Comparison of ENCODE assay signal across 15 mouse cellular contexts in genomic region chr11:100564297-100564696, GRCm38 (mm10). TPM values are rescaled to one million over a fixed set of nuclear protein-coding genes. Genes with fewer than 3 reads are reported as not detected.
DNase-seq lines count a peak whose midpoint lies in the region; ATAC-seq and TF ChIP-seq lines count a peak whose summit lies in the region.
"Had no signal": no experiment of that assay in that cellular context is flagged by ENCODE, and none has a peak within 500 bp of the region (broad histone marks: within the 10 kb centered on the region; RNA-seq: fewer than 3 reads in every experiment).

No protein-coding gene starts in this region.

- H3K36me3 ChIP-seq in kidney, embryonic 14.5 days (ENCODE audit: control insufficient read depth, insufficient read depth, low read length) = no peaks in the 10 kb centered on the region
- H3K36me3 ChIP-seq: lung, embryonic 15.5 days had no signal

- TF ChIP-seq CTCF in cortical plate, adult 2 months (IDR thresholded peaks at IDR 0.05; ENCODE audit: extremely low read depth, insufficient read depth, low read length) = no peak

- peak; percentile 83; the same call in 1 of the 2 replicates for TF ChIP-seq POLR2A in cortical plate, adult 2 months (IDR thresholded peaks at IDR 0.05; ENCODE audit: extremely low read depth, insufficient read depth, low read length)

- H3K4me3 ChIP-seq in cortical plate, adult 2 months (ENCODE audit: insufficient read depth, low read length) = no peak overlapping the region
- H3K4me3 ChIP-seq in kidney, embryonic 14.5 days (ENCODE audit: low read length) = no peak overlapping the region
- H3K4me3 ChIP-seq: erythroblast, embryonic 14.5 days; lung, embryonic 15.5 days had no signal

- no peaks in the 10 kb centered on the region for H3K27me3 ChIP-seq in kidney, embryonic 14.5 days (ENCODE audit: control insufficient read depth, insufficient read depth, low read length)
- H3K27me3 ChIP-seq: CH12.LX; lung, embryonic 15.5 days had no signal

- no peak for ATAC-seq in kidney, embryonic 14.5 days (ENCODE audit: low FRiP score, low TSS enrichment)
- ATAC-seq: intestine, postnatal 0 days had no signal

- DNase-seq in R1 (ENCODE audit: low read depth, low spot score) = peak; percentile 84
- peak; percentile 51 to 60 for DNase-seq in layer of hippocampus, postnatal 10 days (ENCODE audit: low spot score in 2 of 2)
- peak; percentile 80 to 90 for DNase-seq in right cerebral cortex, postnatal 10 days (ENCODE audit: low spot score in 2 of 2)
- DNase-seq in lung, postnatal 4 days = no peak
- no peak for DNase-seq in urinary bladder, adult 2 months (ENCODE audit: low spot score)
- DNase-seq: gastrocnemius, postnatal 36 days; kidney, postnatal 36 days; thymus, postnatal 4 days had no signal

- no peak overlapping the region for H3K4me2 ChIP-seq in kidney, embryonic 14.5 days (replicated peaks; ENCODE audit: low read depth, low read length)
- H3K4me2 ChIP-seq: lung, embryonic 15.5 days; midbrain, embryonic 11.5 days had no signal

- no peaks in the 10 kb centered on the region for H3K4me1 ChIP-seq in cortical plate, adult 2 months (ENCODE audit: control insufficient read depth, insufficient read depth, low read length)
- no peaks in the 10 kb centered on the region for H3K4me1 ChIP-seq in kidney, embryonic 14.5 days (ENCODE audit: control insufficient read depth, insufficient read depth, low read length)
- H3K4me1 ChIP-seq: lung, embryonic 15.5 days had no signal

- H3K9ac ChIP-seq in kidney, embryonic 14.5 days (ENCODE audit: low read depth, low read length) = no peak overlapping the region
- H3K9ac ChIP-seq: lung, embryonic 15.5 days had no signal

- no peak overlapping the region for H3K27ac ChIP-seq in cortical plate, adult 2 months (ENCODE audit: insufficient read depth, low read length)
- H3K27ac ChIP-seq in kidney, embryonic 14.5 days (ENCODE audit: low read depth, low read length) = no peak overlapping the region
- H3K27ac ChIP-seq: lung, embryonic 15.5 days had no signal

- no peaks in the 10 kb centered on the region for H3K9me3 ChIP-seq in kidney, embryonic 14.5 days (ENCODE audit: control insufficient read depth, low read length)
- H3K9me3 ChIP-seq: lung, embryonic 15.5 days had no signal

- WGBS in kidney, embryonic 14.5 days = 78% methylated on average over 15 of the region's 15 CpGs

RNA-seq across cellular contexts. Expression of gene Cnp, which starts 10.4 kb away (rescaled TPM):
- 396 and 492 TPM in 2 replicates for polyA plus RNA-seq in cortical plate, adult 2 months (2012; rRNA removed)
- total RNA-seq in layer of hippocampus, postnatal 10 days (2021) = 10 to 100 TPM; 88.0 to 92.7 TPM
- polyA plus RNA-seq in kidney, embryonic 14.5 days (2014; fragmentation: Nextera tagmentation; extraction: Ambion mirVana) = 17.0 and 25.0 TPM in 2 replicates
- 34.9 and 36.0 TPM in 2 replicates for polyA plus RNA-seq in urinary bladder, adult 2 months (2012; rRNA removed)

RNA-seq across cellular contexts. Expression of gene Ttc25, which starts 18.9 kb away (rescaled TPM):
- 1.8 and 2.0 TPM in 2 replicates for polyA plus RNA-seq in cortical plate, adult 2 months (2012; rRNA removed)
- 1 to 10 TPM; 1.0 to 1.6 TPM for total RNA-seq in layer of hippocampus, postnatal 10 days (2021)
- 0.58 and 0.77 TPM in 2 replicates for polyA plus RNA-seq in kidney, embryonic 14.5 days (2014; fragmentation: Nextera tagmentation; extraction: Ambion mirVana)
- polyA plus RNA-seq in urinary bladder, adult 2 months (2012; rRNA removed) = 0.26 and 0.60 TPM in 2 replicates
- polyA plus RNA-seq: erythroblast, embryonic 14.5 days had no signal

RNA-seq across cellular contexts. Expression of gene Acly, which starts 36.5 kb away (rescaled TPM):
- polyA plus RNA-seq in cortical plate, adult 2 months (2012; rRNA removed) = 87.1 and 94.6 TPM in 2 replicates
- 100 to 1,000 TPM; 127 to 134 TPM for total RNA-seq in layer of hippocampus, postnatal 10 days (2021)
- polyA plus RNA-seq in kidney, embryonic 14.5 days (2014; fragmentation: Nextera tagmentation; extraction: Ambion mirVana) = 70.1 and 158 TPM in 2 replicates
- 83.9 and 93.7 TPM in 2 replicates for polyA plus RNA-seq in urinary bladder, adult 2 months (2012; rRNA removed)

RNA-seq across cellular contexts. Expression of gene Nkiras2, which starts 54.7 kb away (rescaled TPM):
- polyA plus RNA-seq in cortical plate, adult 2 months (2012; rRNA removed) = 19.6 and 20.9 TPM in 2 replicates
- 10 to 100 TPM; 25.6 to 27.9 TPM for total RNA-seq in layer of hippocampus, postnatal 10 days (2021)
- polyA plus RNA-seq in kidney, embryonic 14.5 days (2014; fragmentation: Nextera tagmentation; extraction: Ambion mirVana) = 63.6 and 67.6 TPM in 2 replicates
- 54.8 and 55.4 TPM in 2 replicates for polyA plus RNA-seq in urinary bladder, adult 2 months (2012; rRNA removed)

RNA-seq across cellular contexts. Expression of gene Dnajc7, which starts 55.7 kb away (rescaled TPM):
- 165 and 175 TPM in 2 replicates for polyA plus RNA-seq in cortical plate, adult 2 months (2012; rRNA removed)
- total RNA-seq in layer of hippocampus, postnatal 10 days (2021) = 100 to 1,000 TPM; 250 to 255 TPM
- 86.2 and 126 TPM in 2 replicates for polyA plus RNA-seq in kidney, embryonic 14.5 days (2014; fragmentation: Nextera tagmentation; extraction: Ambion mirVana)
- polyA plus RNA-seq in urinary bladder, adult 2 months (2012; rRNA removed) = 118 and 123 TPM in 2 replicates

Comparison
In these comparisons a context has a peak if more than half of its experiments do, and no peak if none do; other contexts are left out.
1. DNase-seq: peak in R1 (single experiment), layer of hippocampus, postnatal 10 days (2 of 2) and right cerebral cortex, postnatal 10 days (2 of 2); none in lung, postnatal 4 days (0 of 2) and urinary bladder, adult 2 months (single experiment).
2. RNA of gene Cnp, which starts 10.4 kb away (polyA plus RNA-seq): 396 to 492 TPM in cortical plate, adult 2 months; 34.9 to 36.0 TPM in urinary bladder, adult 2 months and 17.0 to 25.0 TPM in kidney, embryonic 14.5 days; every median in the first group is over 10 times any median in the second.